Mouse (Mus musculus) effector memory CD4-positive, alpha-beta T cell, adult 7 months (primary cell): ENCODE measurements around the gene Flrt3. TPM values are rescaled to one million over a fixed set of nuclear protein-coding genes. Genes with fewer than 3 reads are reported as not detected.

Source experiments
- polyA plus RNA-seq: library from polyadenylated mRNA; unstranded; fragments of 100-300 nt; shearing (Covaris generic); gene quantifications from one replicate; pipeline ENCODE4 v1.2.1, GENCODE M21; 2017

The Flrt3 gene
- 0.49 TPM for polyA plus RNA-seq

DNA sequence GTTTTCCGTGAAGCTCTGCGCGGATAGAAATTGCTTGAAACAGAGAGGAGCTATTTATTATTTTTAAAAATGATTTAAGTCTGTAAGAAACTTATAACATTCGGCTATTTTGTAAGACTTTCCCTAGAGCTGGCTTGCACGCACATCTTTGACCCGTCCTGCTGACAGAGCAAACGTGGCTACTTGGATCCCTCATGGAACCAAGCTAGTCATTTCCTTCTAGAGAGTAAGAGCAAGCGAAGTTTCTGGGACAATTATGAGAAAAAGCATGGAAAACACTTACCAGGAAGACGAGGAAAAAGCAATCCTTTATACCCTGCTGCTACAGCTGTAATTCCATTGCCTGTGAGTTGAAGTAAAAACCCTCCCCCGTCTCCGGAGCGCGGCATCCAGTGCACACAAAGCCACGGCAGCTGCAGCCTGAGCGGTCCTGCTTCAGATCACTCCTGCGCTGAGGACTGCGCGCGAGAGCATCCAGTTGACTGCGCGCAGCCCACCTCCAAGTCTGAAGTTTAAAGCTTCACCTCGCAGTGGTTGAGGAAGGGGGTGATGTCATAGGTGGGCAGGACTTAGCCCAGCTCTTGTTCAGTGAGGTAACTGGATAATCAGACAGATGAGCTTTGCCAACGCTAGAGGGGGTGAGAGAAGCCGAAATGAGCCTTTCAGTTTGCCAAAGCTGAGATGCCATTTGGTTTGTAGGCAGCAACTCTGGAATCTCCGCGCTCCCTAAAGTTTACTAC lies at the start of gene Flrt3:
Gene Flrt3, minus strand, starts transcription at position 507 of the 740 bp plus-strand sequence.

